Mouse (Mus musculus) heart, adult 2 months (tissue): ENCODE results near the gene Nfkbib.

Source experiments
- CTCF ChIP-seq: fragments of 200-600 bp; IDR thresholded peaks from 2 replicates; pipeline ENCODE4 v1.8.1; 2022; ENCODE audit warnings: antibody characterized with exemption, mild to moderate bottlenecking, moderate library complexity
- EP300 ChIP-seq: fragments of 200-500 bp; IDR thresholded peaks from 2 replicates; pipeline ENCODE4 v1.6.1; 2011; ENCODE audit warnings: low read depth, low read length, control low read depth; ENCODE audit not compliant: insufficient read depth
- POLR2A ChIP-seq: fragments of 200-500 bp; IDR thresholded peaks from 2 replicates; pipeline ENCODE4 v1.6.1; 2011; ENCODE audit warnings: mild to moderate bottlenecking, low read depth, low read length, control low read depth; ENCODE audit not compliant: insufficient read depth

DNA sequence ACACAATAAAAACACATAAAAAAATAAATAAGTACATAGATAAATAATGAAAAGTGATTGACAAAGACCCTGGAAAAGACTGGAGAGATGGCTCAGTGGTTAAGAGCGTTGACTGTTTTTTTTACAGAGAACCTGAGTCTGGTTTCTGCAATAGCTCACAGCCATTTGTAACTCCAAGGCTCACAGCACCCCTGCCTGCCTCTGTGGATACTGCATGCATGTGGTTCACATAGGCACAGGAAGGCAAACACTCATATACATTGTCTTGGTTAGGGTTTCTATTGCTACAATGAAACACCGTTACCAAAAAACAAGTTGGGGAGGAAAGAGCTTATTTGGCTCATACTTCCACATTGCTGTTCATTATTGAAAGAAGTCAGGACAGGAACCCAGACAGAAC, 51.7 kb downstream of the Nfkbib start:
- no peak for TF ChIP-seq CTCF
- TF ChIP-seq POLR2A, result no peak
- TF ChIP-seq EP300, result no peak
